Mouse (Mus musculus) heart, postnatal 36 days (tissue): ENCODE results near the gene Vps51. TPM values are rescaled to one million over a fixed set of nuclear protein-coding genes. Genes with fewer than 3 reads are reported as not detected.

Experiments used
- DNase-seq, 2 experiments: peaks; one replicate each; pipeline ENCODE4 v3.0.0; 2021 to 2022
- intact Hi-C: fragments of 180-260 bp; cut with DNase I; formaldehyde crosslinking; loops from one replicate; pipeline ENCODE4 v1.15.1; 2025
- microRNA-seq, 2 experiments: library from miRNA; unstranded; fragments of <30 nt; microRNA quantifications; one replicate each; pipeline ENCODE4 v1.2.0; 2021; ENCODE audit warnings: borderline number of aligned reads in 2 of 2
- total RNA-seq, 2 experiments: library from RNA; stranded (reverse); gene quantifications; 2 replicates each; pipeline ENCODE4 v1.2.3; 2021

The Vps51 gene
- total RNA-seq, 2 experiments from 2014 or later, result 23.9 to 25.0 TPM

- no peak for DNase-seq
- intact Hi-C loops, result no loop called here
These were observed 54.0 kb downstream of the Vps51 start for GRCm38 (mm10) chr19:6023059-6023458.

- intact Hi-C loops, result no loop called here
- no peak for DNase-seq
These were observed 56.8 kb downstream of the Vps51 start for GRCm38 (mm10) chr19:6020276-6020675.

- intact Hi-C loops, result loop anchor here (1.0 to 5.0 kb wide), 3 partner anchors 53 to 231 kb away; partner anchors contain the start of gene Cdc42ep2
- DNase-seq, result peak; percentile 86 to 92
These were observed 58.6 kb downstream of the Vps51 start for GRCm38 (mm10) chr19:6018142-6019089.

Small RNAs within 50 kb of the gene (microRNA-seq; reads per million reads assigned to microRNA genes)
- 0 reads per million in 2 experiments for gene Mir6988

Other genes starting within 250 kb of the Vps51 start
- 10 to 100 TPM; 11.4 to 11.7 TPM for gene Frmd8, start 202.0 kb downstream of the Vps51 start, total RNA-seq
- gene Slc25a45, start 199.4 kb downstream of the Vps51 start, total RNA-seq, result 1 to 10 TPM; 3.4 to 4.2 TPM
- under 1 TPM; 0.57 to 0.64 TPM for gene Tigd3, start 183.1 kb downstream of the Vps51 start, total RNA-seq
- 10 to 100 TPM; 75.8 to 96.2 TPM for gene Dpf2, start 164.2 kb downstream of the Vps51 start, total RNA-seq
- 1 to 10 TPM; 9.3 to 9.5 TPM for gene Cdc42ep2, start 152.4 kb downstream of the Vps51 start, total RNA-seq
- gene Pola2, start 113.0 kb downstream of the Vps51 start, total RNA-seq, result 10 to 100 TPM; 10.6 to 10.9 TPM
- not detected for gene Slc22a20, start 91.1 kb downstream of the Vps51 start, total RNA-seq
- 10 to 100 TPM; 34.7 to 35.2 TPM for gene Capn1, start 61.3 kb downstream of the Vps51 start, total RNA-seq
- gene Syvn1, start 30.7 kb downstream of the Vps51 start, total RNA-seq, result 10 to 100 TPM; 19.4 to 26.4 TPM
- 10 to 100 TPM; 36.2 to 39.7 TPM for gene Mrpl49, start 19.4 kb downstream of the Vps51 start, total RNA-seq
- 100 to 1,000 TPM; 556 to 559 TPM for gene Fau, start 19.4 kb downstream of the Vps51 start, total RNA-seq
- gene Znhit2, start 16.0 kb downstream of the Vps51 start, total RNA-seq, result 10 to 100 TPM; 11.3 to 11.5 TPM
- 1 to 10 TPM; 3.0 to 3.7 TPM for gene Tm7sf2, start 8.9 kb downstream of the Vps51 start, total RNA-seq
- not detected for gene Tmem262, start 2.8 kb upstream of the Vps51 start, total RNA-seq
- gene Gm28374, start 5.0 kb upstream of the Vps51 start, total RNA-seq, result not detected
- 10 to 100 TPM; 17.0 to 17.9 TPM for gene Zfpl1, start 7.7 kb upstream of the Vps51 start, total RNA-seq
- under 1 TPM; 0.19 TPM for gene Cdca5, start 7.8 kb upstream of the Vps51 start, total RNA-seq
- not detected for gene AC131692.1, start 17.2 kb upstream of the Vps51 start, total RNA-seq
- not detected for gene Naaladl1, start 28.6 kb upstream of the Vps51 start, total RNA-seq
- 1 to 10 TPM; 8.5 to 8.8 TPM for gene Sac3d1, start 41.4 kb upstream of the Vps51 start, total RNA-seq
- gene Snx15, start 51.1 kb upstream of the Vps51 start, total RNA-seq, result 10 to 100 TPM; 12.8 to 13.3 TPM
- under 1 TPM; 0.69 to 0.89 TPM for gene Batf2, start 63.8 kb upstream of the Vps51 start, total RNA-seq
- gene Arl2, start 64.3 kb upstream of the Vps51 start, total RNA-seq, result 10 to 100 TPM; 57.7 to 67.5 TPM
- not detected for gene Majin, start 107.2 kb upstream of the Vps51 start, total RNA-seq
- gene Gpha2, start 149.1 kb upstream of the Vps51 start, total RNA-seq, result not detected
- 10 to 100 TPM; 34.5 to 35.3 TPM for gene Ppp2r5b, start 158.6 kb upstream of the Vps51 start, total RNA-seq
- gene Atg2a, start 164.4 kb upstream of the Vps51 start, total RNA-seq, result 10 to 100 TPM; 24.5 to 25.9 TPM
- gene Ehd1, start 199.5 kb upstream of the Vps51 start, total RNA-seq, result 100 to 1,000 TPM; 105 to 151 TPM
- 10 to 100 TPM; 10.9 to 11.9 TPM for gene Cdc42bpg, start 229.2 kb upstream of the Vps51 start, total RNA-seq